Mouse (Mus musculus) thymus, adult 2 months (tissue): ENCODE data around the gene Ldb3. TPM values are rescaled to one million over a fixed set of nuclear protein-coding genes. Genes with fewer than 3 reads are reported as not detected.

Experiments
- DNase-seq: peaks from one replicate; pipeline ENCODE4 v3.0.0; 2021
- H3K27ac ChIP-seq: fragments of 200-500 bp; 2 replicates; pipeline ENCODE4 v1.5.1; 2012; ENCODE audit warnings: low read length, control low read depth; ENCODE audit not compliant: control insufficient read depth, insufficient read depth
- H3K27me3 ChIP-seq: fragments of 200-500 bp; 2 replicates; pipeline ENCODE4 v1.6.1; 2012; ENCODE audit warnings: mild to moderate bottlenecking, low read length, moderate library complexity, mixed read lengths; ENCODE audit not compliant: control insufficient read depth, insufficient read depth
- H3K36me3 ChIP-seq: fragments of 200-500 bp; 2 replicates; pipeline ENCODE4 v1.6.1; 2012; ENCODE audit warnings: mild to moderate bottlenecking, low read length, moderate library complexity; ENCODE audit not compliant: control insufficient read depth, insufficient read depth
- H3K4me1 ChIP-seq: fragments of 200-500 bp; replicated peaks from 2 replicates; pipeline ENCODE4 v1.6.1; 2012; ENCODE audit warnings: low read length; ENCODE audit not compliant: control insufficient read depth, insufficient read depth
- H3K4me3 ChIP-seq: fragments of 200-500 bp; 2 replicates; pipeline ENCODE4 v1.5.1; 2012; ENCODE audit warnings: mild to moderate bottlenecking, low read length, control low read depth, moderate library complexity; ENCODE audit not compliant: control insufficient read depth, insufficient read depth
- CTCF ChIP-seq: fragments of 200-500 bp; IDR thresholded peaks from 2 replicates; pipeline ENCODE4 v1.5.1; 2012; ENCODE audit warnings: mild to moderate bottlenecking, control low read depth, low read length, moderate library complexity, borderline replicate concordance; ENCODE audit not compliant: control insufficient read depth, poor library complexity, insufficient read depth; ENCODE audit errors: extremely low read depth
- POLR2A ChIP-seq: fragments of 200-500 bp; IDR thresholded peaks from 2 replicates; pipeline ENCODE4 v1.6.1; 2012; ENCODE audit warnings: mild to moderate bottlenecking, low read length, control low read depth, moderate library complexity; ENCODE audit not compliant: control insufficient read depth, poor library complexity, insufficient read depth; ENCODE audit errors: extremely low read depth
- WGBS: fragments of 180-500 bp; shearing (Covaris S2); methylation state at CpG from one replicate; pipeline ENCODE4 v1.1.7; 2018; 5-methylcytosine and 5-hydroxymethylcytosine counted together
- polyA plus RNA-seq: library from polyadenylated mRNA; depleted of rRNA; stranded (reverse); fragments of >200 nt; gene quantifications from 2 replicates; pipeline ENCODE4 v1.2.3, GENCODE M21; 2012

Ldb3 gene
- polyA plus RNA-seq, 1 experiment, result 63.0 TPM

- Histone ChIP-seq H3K4me3 (no peak overlapping the region), H3K27ac (no peak overlapping the region), H3K36me3 (no peaks in the 10 kb centered on the region), H3K27me3 (no peaks in the 10 kb centered on the region), H3K4me1 (no peaks in the 10 kb centered on the region)
- no peak for DNase-seq
- no peak for TF ChIP-seq CTCF
- WGBS, result 82% methylated on average over 24 of the region's 24 CpGs
Measured at GRCm38 (mm10) chr14:34590743-34591675, 2.5 kb upstream of the Ldb3 start.

GRCm38 (mm10) chr14:34590017-34590570 lies 1.6 kb upstream of the Ldb3 start:
- 98% methylated on average over 5 of the region's 5 CpGs for WGBS
- TF ChIP-seq POLR2A, result no peak
- no peak for TF ChIP-seq CTCF
- H3K4me1 ChIP-seq, result no peaks in the 10 kb centered on the region
- H3K27ac ChIP-seq, result no peak overlapping the region
- no peaks in the 10 kb centered on the region for H3K27me3 ChIP-seq
- H3K36me3 ChIP-seq, result no peaks in the 10 kb centered on the region
- no peak overlapping the region for H3K4me3 ChIP-seq
- no peak for DNase-seq

GRCm38 (mm10) chr14:34589185-34589713 lies 767 bp upstream of the Ldb3 start:
- Histone ChIP-seq H3K4me1 (no peaks in the 10 kb centered on the region), H3K4me3 (no peak overlapping the region), H3K27ac (no peak overlapping the region), H3K36me3 (no peaks in the 10 kb centered on the region), H3K27me3 (no peaks in the 10 kb centered on the region)
- TF ChIP-seq POLR2A (no peak), CTCF (no peak)
- no peak for DNase-seq
- 95% methylated on average over 8 of the region's 8 CpGs for WGBS

GRCm38 (mm10) chr14:34588005-34588404 lies 477 bp downstream of the Ldb3 start:
- 74% methylated on average over 5 of the region's 5 CpGs for WGBS
- DNase-seq, result no peak
- H3K4me3 ChIP-seq, result no peak overlapping the region

GRCm38 (mm10) chr14:34586871-34587270 lies 1.6 kb downstream of the Ldb3 start:
- no peaks in the 10 kb centered on the region for H3K36me3 ChIP-seq
- WGBS, result 93% methylated on average over 3 of the region's 3 CpGs
- no peak for DNase-seq
- H3K27me3 ChIP-seq, result no peaks in the 10 kb centered on the region
- H3K4me1 ChIP-seq, result no peaks in the 10 kb centered on the region
- no peak for TF ChIP-seq POLR2A
- no peak overlapping the region for H3K4me3 ChIP-seq
- no peak overlapping the region for H3K27ac ChIP-seq

More at GRCm38 (mm10) chr14:34588005-34588404, 477 bp downstream of the Ldb3 start:
- Histone ChIP-seq H3K4me1 (no peaks in the 10 kb centered on the region), H3K36me3 (no peaks in the 10 kb centered on the region), H3K27ac (no peak overlapping the region), H3K27me3 (no peaks in the 10 kb centered on the region)
- TF ChIP-seq POLR2A, result no peak
- TF ChIP-seq CTCF, result no peak

- no peak overlapping the region for H3K27ac ChIP-seq
- no peak overlapping the region for H3K4me3 ChIP-seq
- no peak for DNase-seq
- H3K27me3 ChIP-seq, result no peaks in the 10 kb centered on the region
- H3K4me1 ChIP-seq, result no peaks in the 10 kb centered on the region
- TF ChIP-seq POLR2A (no peak), CTCF (no peak)
- 94% methylated on average over 9 of the region's 9 CpGs for WGBS
- no peaks in the 10 kb centered on the region for H3K36me3 ChIP-seq
Measured at GRCm38 (mm10) chr14:34585358-34586105, 3.0 kb downstream of the Ldb3 start.
